In genomic region chr4:94827429-94827828, GRCm38 (mm10) we compare ENCODE assay signal across 12 mouse cellular contexts.
DNase-seq lines count a peak whose midpoint lies in the region; ATAC-seq lines count a peak whose summit lies in the region.
"Had no signal": no experiment of that assay in that cellular context is flagged by ENCODE, and none has a peak within 500 bp of the region (broad histone marks: within the 10 kb centered on the region; RNA-seq: fewer than 3 reads in every experiment).

No protein-coding gene starts in this region.

- no peaks in the 10 kb centered on the region for H3K27me3 ChIP-seq in heart, embryonic 12.5 days (replicated peaks)
- no peaks in the 10 kb centered on the region for H3K27me3 ChIP-seq in midbrain, embryonic 14.5 days (ENCODE audit: control insufficient read depth, insufficient read depth, low read length)
- H3K27me3 ChIP-seq in midbrain, embryonic 13.5 days = no peaks in the 10 kb centered on the region
- H3K27me3 ChIP-seq in embryonic facial prominence, embryonic 11.5 days (ENCODE audit: control insufficient read depth, insufficient read depth, low read length) = no peaks in the 10 kb centered on the region
- no peaks in the 10 kb centered on the region for H3K27me3 ChIP-seq in forebrain, embryonic 15.5 days
- H3K27me3 ChIP-seq: limb, embryonic 12.5 days; neural tube, embryonic 12.5 days had no signal

- intact Hi-C loops in gastrocnemius, postnatal 36 days (cut with DNase I) = no loop called here

- peak overlapping the region; percentile 9; the same call in 1 of the 2 replicates for H3K4me2 ChIP-seq in heart, embryonic 12.5 days
- no peak overlapping the region for H3K4me2 ChIP-seq in midbrain, embryonic 14.5 days (ENCODE audit: low read length)
- H3K4me2 ChIP-seq in midbrain, embryonic 13.5 days (replicated peaks) = no peak overlapping the region
- no peak overlapping the region for H3K4me2 ChIP-seq in embryonic facial prominence, embryonic 11.5 days (ENCODE audit: low read depth, low read length)
- H3K4me2 ChIP-seq in forebrain, embryonic 15.5 days (replicated peaks) = no peak overlapping the region
- H3K4me2 ChIP-seq: limb, embryonic 12.5 days; neural tube, embryonic 12.5 days had no signal

- H3K27ac ChIP-seq in heart, embryonic 12.5 days (ENCODE audit: poor library complexity, severe bottlenecking) = peak overlapping the region; percentile 39; the same call in 1 of the 2 replicates
- H3K27ac ChIP-seq in midbrain, embryonic 14.5 days (replicated peaks; ENCODE audit: low read depth, low read length) = no peak overlapping the region
- H3K27ac ChIP-seq in midbrain, embryonic 13.5 days = no peak overlapping the region
- H3K27ac ChIP-seq in embryonic facial prominence, embryonic 11.5 days (replicated peaks; ENCODE audit: low read depth, low read length) = no peak overlapping the region
- no peak overlapping the region for H3K27ac ChIP-seq in forebrain, embryonic 15.5 days (replicated peaks)
- H3K27ac ChIP-seq: limb, embryonic 12.5 days; neural tube, embryonic 12.5 days had no signal

- no peak for DNase-seq in heart, adult 9 months (ENCODE audit: low spot score in 2 of 2)
- peak; percentile 66 for DNase-seq in midbrain, embryonic 14.5 days
- DNase-seq in embryonic facial prominence, embryonic 11.5 days (ENCODE audit: low spot score) = peak; percentile 60
- peak; percentile 6 for DNase-seq in yolk sac, embryonic 10.5 days (ENCODE audit: low spot score)
- no peak for DNase-seq in gastrocnemius, postnatal 36 days

- H3K36me3 ChIP-seq in heart, embryonic 12.5 days = peaks cover 14% of the 10 kb centered on the region
- no peaks in the 10 kb centered on the region for H3K36me3 ChIP-seq in midbrain, embryonic 14.5 days (ENCODE audit: control insufficient read depth, insufficient read depth, low read length)
- no peaks in the 10 kb centered on the region for H3K36me3 ChIP-seq in midbrain, embryonic 13.5 days
- H3K36me3 ChIP-seq in embryonic facial prominence, embryonic 11.5 days (replicated peaks; ENCODE audit: control insufficient read depth, insufficient read depth, low read depth, low read length) = no peaks in the 10 kb centered on the region
- no peaks in the 10 kb centered on the region for H3K36me3 ChIP-seq in forebrain, embryonic 15.5 days
- H3K36me3 ChIP-seq: G1E; limb, embryonic 12.5 days; neural tube, embryonic 12.5 days had no signal

- no peak overlapping the region for H3K4me3 ChIP-seq in heart, embryonic 12.5 days
- H3K4me3 ChIP-seq in midbrain, embryonic 14.5 days (replicated peaks; ENCODE audit: low read depth, low read length) = no peak overlapping the region
- H3K4me3 ChIP-seq in midbrain, embryonic 13.5 days (replicated peaks) = no peak overlapping the region
- no peak overlapping the region for H3K4me3 ChIP-seq in embryonic facial prominence, embryonic 11.5 days (ENCODE audit: low read depth, low read length)
- no peak overlapping the region for H3K4me3 ChIP-seq in forebrain, embryonic 15.5 days
- H3K4me3 ChIP-seq: limb, embryonic 12.5 days; neural tube, embryonic 12.5 days had no signal

- peaks cover 3% of the 10 kb centered on the region; the same call in 1 of the 2 replicates for H3K9me3 ChIP-seq in heart, embryonic 12.5 days (replicated peaks)
- peaks cover 8% of the 10 kb centered on the region; the same call in 1 of the 2 replicates for H3K9me3 ChIP-seq in midbrain, embryonic 14.5 days (ENCODE audit: control insufficient read depth, low read length)
- H3K9me3 ChIP-seq in midbrain, embryonic 13.5 days = peaks cover 7% of the 10 kb centered on the region; the same call in 1 of the 2 replicates
- no peaks in the 10 kb centered on the region for H3K9me3 ChIP-seq in embryonic facial prominence, embryonic 11.5 days (replicated peaks; ENCODE audit: control insufficient read depth, low read length)
- peaks cover 5% of the 10 kb centered on the region; the same call in 1 of the 2 replicates for H3K9me3 ChIP-seq in forebrain, embryonic 15.5 days
- H3K9me3 ChIP-seq: G1E had no signal

- 31% methylated on average over 5 of the region's 5 CpGs for WGBS in heart, embryonic 12.5 days
- WGBS in midbrain, embryonic 14.5 days = 31% methylated on average over 5 of the region's 5 CpGs
- 31% methylated on average over 5 of the region's 5 CpGs for WGBS in midbrain, embryonic 13.5 days
- 33% methylated on average over 5 of the region's 5 CpGs for WGBS in embryonic facial prominence, embryonic 11.5 days
- WGBS in forebrain, embryonic 15.5 days = 26% methylated on average over 5 of the region's 5 CpGs

- ATAC-seq in heart, embryonic 12.5 days (ENCODE audit: insufficient number of reproducible peaks, low FRiP score) = no peak
- ATAC-seq in midbrain, embryonic 14.5 days (ENCODE audit: low FRiP score, low TSS enrichment) = no peak
- ATAC-seq in midbrain, embryonic 13.5 days = no peak
- ATAC-seq in embryonic facial prominence, embryonic 11.5 days (replicated peaks; ENCODE audit: insufficient number of reproducible peaks, low FRiP score, low TSS enrichment, low read depth) = no peak
- no peak for ATAC-seq in forebrain, embryonic 15.5 days (replicated peaks)
- ATAC-seq: hindbrain, embryonic 16.5 days had no signal

- H3K4me1 ChIP-seq in heart, embryonic 12.5 days (replicated peaks) = peaks cover 14% of the 10 kb centered on the region
- no peaks in the 10 kb centered on the region for H3K4me1 ChIP-seq in midbrain, embryonic 14.5 days (ENCODE audit: control insufficient read depth, insufficient read depth, low read length)
- no peaks in the 10 kb centered on the region for H3K4me1 ChIP-seq in midbrain, embryonic 13.5 days (replicated peaks)
- no peaks in the 10 kb centered on the region for H3K4me1 ChIP-seq in embryonic facial prominence, embryonic 11.5 days (ENCODE audit: control insufficient read depth, insufficient read depth, low read length)
- no peaks in the 10 kb centered on the region for H3K4me1 ChIP-seq in forebrain, embryonic 15.5 days
- H3K4me1 ChIP-seq: limb, embryonic 12.5 days; neural tube, embryonic 12.5 days had no signal

- no peak overlapping the region for H3K9ac ChIP-seq in heart, embryonic 12.5 days
- H3K9ac ChIP-seq in midbrain, embryonic 14.5 days (replicated peaks; ENCODE audit: low read length) = no peak overlapping the region
- no peak overlapping the region for H3K9ac ChIP-seq in midbrain, embryonic 13.5 days (replicated peaks)
- H3K9ac ChIP-seq in embryonic facial prominence, embryonic 11.5 days (replicated peaks; ENCODE audit: low read length) = no peak overlapping the region
- H3K9ac ChIP-seq in forebrain, embryonic 15.5 days (replicated peaks) = no peak overlapping the region
- H3K9ac ChIP-seq: limb, embryonic 12.5 days; neural tube, embryonic 12.5 days had no signal

Comparison
In these comparisons a context has a peak if more than half of its experiments do, and no peak if none do; other contexts are left out.
1. DNase-seq: peak in midbrain, embryonic 14.5 days (single experiment), embryonic facial prominence, embryonic 11.5 days (single experiment) and yolk sac, embryonic 10.5 days (single experiment); none in heart, adult 9 months (0 of 2) and gastrocnemius, postnatal 36 days (0 of 2).